Mouse (Mus musculus) kidney, adult 8-10 months (tissue): ENCODE results near the gene Tpte.
"Not testable (repeated sequence)": the region's sequence is repeated elsewhere in the genome, so short reads cannot be mapped to it uniquely, and the experiment has no call there.

Source experiments
- DNase-seq, 2 experiments: peaks; one replicate each; pipeline ENCODE4 v3.0.0; 2022

Tpte gene

GRCm38 (mm10) chr8:22282999-22283491 lies at the start of gene Tpte:
Tpte (plus strand) TSS chr8:22283441.
- no peak for DNase-seq

DNA sequence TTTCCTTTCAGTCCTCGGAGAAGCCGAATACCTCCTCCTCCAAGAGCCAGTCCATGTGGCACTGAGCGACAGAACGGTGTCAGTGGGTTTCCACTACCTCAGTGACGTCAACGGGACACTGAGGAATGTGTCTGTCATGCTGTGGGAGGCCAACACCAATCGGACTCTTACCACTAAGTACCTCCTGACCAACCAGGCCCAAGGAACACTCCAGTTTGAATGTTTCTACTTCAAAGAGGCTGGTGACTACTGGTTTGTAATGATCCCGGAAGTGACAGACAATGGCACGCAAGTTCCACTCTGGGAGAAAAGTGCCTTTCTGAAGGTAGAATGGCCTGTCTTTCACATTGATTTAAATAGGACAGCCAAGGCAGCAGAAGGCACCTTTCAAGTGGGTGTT lies 40.3 kb upstream of the Tpte start:
- DNase-seq, result no peak

- DNase-seq, result no peak
Measured at GRCm38 (mm10) chr8:22245663-22246062, 37.6 kb upstream of the Tpte start.

DNA sequence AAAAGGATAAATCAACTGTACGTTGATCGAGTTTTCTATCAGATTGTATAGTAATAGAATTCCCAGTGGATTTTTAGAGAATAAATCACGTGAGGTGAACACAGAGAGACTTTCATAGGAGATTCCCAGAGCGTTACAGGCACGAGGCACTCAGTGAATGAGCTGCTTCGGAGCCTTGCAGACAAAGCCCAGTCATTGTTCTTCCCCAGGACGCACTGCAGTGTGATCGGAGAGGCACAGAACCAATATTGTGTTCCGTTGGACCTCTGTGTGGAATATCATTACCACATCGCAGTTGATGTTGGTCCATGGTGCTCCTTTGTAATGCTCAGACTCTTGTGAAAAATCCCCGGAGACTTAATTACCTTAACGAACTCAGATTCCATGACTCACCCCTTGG lies 35.3 kb upstream of the Tpte start:
- DNase-seq, result no peak

GRCm38 (mm10) chr8:22249080-22249479 lies 34.2 kb upstream of the Tpte start:
- no peak for DNase-seq

GRCm38 (mm10) chr8:22258946-22259450 lies 24.2 kb upstream of the Tpte start:
- DNase-seq, result no peak

- DNase-seq, result no peak
Measured at GRCm38 (mm10) chr8:22259531-22259930, 23.7 kb upstream of the Tpte start.

- DNase-seq, result no peak
Measured at GRCm38 (mm10) chr8:22260091-22260722, 23.0 kb upstream of the Tpte start.

GRCm38 (mm10) chr8:22262267-22262666 lies 21.0 kb upstream of the Tpte start:
- no peak for DNase-seq

DNA sequence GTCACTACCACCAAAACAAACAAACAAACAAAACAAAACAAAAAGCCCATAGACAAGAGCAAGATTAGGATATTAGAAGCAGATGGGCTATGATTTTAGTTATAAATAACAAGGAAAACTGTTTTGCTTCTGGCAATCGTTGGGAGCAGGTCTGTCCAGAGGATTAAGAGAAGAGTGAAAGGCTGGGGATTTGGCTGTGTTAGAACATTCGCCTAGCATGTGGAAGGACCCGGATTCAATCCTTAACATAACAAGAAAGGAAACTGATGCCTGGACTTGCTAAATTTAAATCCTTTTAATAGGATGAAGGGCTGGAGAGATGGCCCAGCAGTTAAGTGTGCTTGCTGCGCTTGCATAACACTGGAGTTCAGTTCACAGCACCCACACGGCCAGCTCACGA lies 18.9 kb upstream of the Tpte start:
- DNase-seq, result no peak

GRCm38 (mm10) chr8:22264787-22265186 lies 18.5 kb upstream of the Tpte start:
- peak; percentile 6 to 9 for DNase-seq

DNA sequence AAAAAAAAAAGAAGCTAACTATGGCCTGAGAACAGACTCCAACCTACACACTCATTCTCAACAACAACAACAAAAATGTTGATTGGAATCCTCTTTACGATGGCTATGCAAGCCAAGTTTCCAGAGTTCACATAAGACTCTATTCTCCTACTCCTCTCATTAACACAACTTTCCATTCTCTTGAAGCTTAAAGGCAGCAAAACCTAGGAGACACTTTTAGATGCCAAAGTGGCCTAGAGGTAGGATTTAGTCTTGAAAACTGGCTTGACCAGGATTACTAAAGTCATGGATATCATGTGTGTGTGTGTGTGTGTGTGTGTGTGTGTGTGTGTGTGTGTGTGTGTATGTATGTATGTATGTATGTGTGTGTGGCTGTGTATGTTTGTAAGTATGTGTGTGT lies 18.0 kb upstream of the Tpte start:
- DNase-seq, result no peak

DNA sequence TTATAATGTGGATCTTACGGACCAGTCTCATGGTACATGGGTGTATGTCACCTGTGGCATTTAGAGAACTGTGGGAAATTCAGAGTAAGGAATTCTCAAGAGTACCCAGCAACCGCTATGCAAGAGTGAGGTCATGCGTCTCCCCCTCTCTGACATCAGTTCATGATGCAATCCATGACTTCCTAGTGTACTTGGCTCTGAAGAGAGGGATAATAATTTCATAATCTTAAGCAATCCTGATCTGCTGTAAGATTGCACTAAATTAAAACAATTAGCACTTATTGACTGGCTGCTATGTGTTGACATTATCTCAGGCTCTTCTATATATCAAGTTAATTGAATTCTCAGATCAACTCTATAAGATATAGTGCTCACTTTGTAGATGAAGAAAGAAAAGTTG lies 16.4 kb upstream of the Tpte start:
- no peak for DNase-seq

DNA sequence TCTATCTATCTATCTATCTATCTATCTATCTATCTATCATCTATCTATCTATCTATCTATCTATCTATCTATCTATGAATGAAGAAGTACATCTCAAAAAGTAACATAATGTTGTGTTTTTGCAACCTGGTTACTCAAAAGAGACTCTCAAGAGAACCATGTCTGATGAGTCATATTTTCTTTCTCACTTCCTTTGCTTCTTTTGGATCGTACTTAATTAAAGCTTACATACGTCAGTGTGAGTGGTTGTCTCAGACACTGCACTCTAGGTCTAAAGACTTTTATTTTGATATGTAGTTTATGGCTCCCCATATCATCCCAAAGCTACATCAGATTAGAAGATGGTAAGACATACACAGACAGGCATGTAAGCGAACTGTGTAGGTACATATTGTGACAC lies 10.1 kb upstream of the Tpte start:
- no peak for DNase-seq

GRCm38 (mm10) chr8:22274641-22275040 lies 8.6 kb upstream of the Tpte start:
- no peak for DNase-seq

GRCm38 (mm10) chr8:22302326-22302725 lies 19.1 kb downstream of the Tpte start:
- peak; percentile 24 to 54 for DNase-seq

DNA sequence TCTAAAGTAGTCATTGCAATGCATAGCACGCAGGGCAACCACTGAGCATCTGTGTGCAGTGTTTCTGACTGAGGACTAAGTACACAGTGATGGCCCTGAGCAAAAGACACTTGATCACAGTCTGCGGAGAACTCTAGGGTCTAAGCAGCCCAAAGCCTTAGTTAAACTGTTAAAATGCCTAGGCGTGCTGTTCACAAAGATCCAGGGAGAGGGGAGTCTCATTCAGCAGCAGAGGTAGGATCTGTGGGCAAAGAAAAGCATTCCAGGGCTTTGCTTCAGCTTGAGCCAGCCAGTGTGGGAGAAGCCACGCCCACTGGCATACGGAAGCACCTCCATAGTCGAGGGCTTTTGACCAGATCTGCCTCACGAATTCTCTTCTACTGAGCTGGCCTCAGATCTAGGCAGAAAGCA lies 19.7 kb downstream of the Tpte start:
- peak; percentile 28 to 54 for DNase-seq

GRCm38 (mm10) chr8:22304045-22304444 lies 20.8 kb downstream of the Tpte start:
- DNase-seq, result not testable (repeated sequence)

- DNase-seq, result peak; percentile 68 to 72
Measured at GRCm38 (mm10) chr8:22306999-22307398, 23.8 kb downstream of the Tpte start.

GRCm38 (mm10) chr8:22311446-22311845 lies 28.2 kb downstream of the Tpte start:
- peak in 1 of 2 experiments; percentile 14 for DNase-seq

DNA sequence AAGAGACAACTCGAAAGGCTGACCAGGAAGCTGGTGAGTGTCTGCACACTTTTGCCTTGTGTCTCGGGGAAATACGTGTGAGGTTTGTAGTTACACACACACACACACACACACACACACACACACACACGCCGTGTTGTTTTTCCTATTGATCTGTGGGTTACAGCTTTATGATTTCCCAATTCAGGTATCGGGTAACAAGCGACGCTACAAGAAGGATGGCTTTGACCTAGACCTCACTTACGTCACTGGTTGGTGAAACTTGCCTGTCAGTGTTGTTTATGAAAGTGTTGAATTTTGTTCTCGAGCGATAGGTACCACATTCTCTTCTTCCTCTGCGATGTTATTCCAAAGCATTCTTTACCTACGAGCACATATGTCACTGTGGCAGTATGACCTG lies 52.2 kb downstream of the Tpte start:
- DNase-seq, result no peak

DNA sequence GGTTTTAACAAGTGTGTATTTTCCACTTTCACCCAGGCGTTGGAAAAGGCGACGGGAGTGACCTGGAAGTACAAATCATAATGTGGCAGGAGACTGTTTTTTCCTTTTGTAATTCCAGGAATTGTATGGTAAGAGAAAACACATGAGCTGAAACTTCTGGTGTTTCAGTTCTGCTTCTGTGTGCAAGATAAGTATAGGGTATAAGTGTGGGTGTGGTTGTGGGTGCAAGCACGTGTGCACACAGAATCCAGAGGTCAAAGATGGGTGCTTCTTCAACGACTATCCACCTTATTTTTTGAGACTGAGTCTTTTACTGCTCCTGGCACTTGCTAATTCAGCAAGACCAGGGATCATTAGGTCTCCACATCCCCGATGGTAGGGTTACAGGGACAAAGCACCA lies 76.1 kb downstream of the Tpte start:
- no peak for DNase-seq

DNA sequence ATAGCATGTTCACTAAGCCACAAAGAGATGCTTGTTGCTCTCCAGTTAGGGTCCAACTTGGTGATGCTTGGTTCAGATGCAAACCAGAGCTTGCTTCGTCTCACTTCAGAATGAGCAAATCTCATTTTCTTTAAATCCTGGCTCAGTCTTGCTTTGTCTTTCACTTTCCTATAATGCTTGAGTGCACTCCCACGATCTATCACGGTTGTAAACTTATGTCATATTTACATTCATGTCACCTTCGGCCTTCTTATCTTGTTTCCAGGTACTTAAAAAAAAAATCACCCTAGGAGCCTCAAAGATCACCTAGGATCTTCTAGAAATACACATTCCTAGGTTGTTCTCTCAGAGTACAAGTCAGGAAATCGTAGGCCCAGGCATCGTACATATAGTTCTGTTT lies 76.6 kb downstream of the Tpte start:
- no peak for DNase-seq

DNA sequence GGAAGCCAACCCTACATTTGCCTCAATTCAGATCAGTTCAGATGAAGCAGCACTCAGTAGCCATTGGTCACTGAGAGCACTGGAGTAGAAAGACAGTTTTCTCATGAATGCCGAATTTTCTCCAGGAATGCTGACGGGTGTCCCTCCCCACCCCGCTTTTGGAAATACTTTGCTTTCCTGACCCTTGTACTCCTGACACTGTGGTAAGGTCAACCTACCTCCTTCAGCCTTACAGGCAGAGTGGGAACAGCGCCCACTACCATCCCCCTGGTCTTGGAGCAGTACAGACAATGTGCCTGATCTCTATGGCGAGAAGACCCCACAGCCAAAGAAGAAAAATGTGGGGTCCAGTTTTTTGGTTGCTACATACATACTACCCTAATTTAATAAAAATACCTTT lies 93.1 kb downstream of the Tpte start:
- DNase-seq, result no peak

DNA sequence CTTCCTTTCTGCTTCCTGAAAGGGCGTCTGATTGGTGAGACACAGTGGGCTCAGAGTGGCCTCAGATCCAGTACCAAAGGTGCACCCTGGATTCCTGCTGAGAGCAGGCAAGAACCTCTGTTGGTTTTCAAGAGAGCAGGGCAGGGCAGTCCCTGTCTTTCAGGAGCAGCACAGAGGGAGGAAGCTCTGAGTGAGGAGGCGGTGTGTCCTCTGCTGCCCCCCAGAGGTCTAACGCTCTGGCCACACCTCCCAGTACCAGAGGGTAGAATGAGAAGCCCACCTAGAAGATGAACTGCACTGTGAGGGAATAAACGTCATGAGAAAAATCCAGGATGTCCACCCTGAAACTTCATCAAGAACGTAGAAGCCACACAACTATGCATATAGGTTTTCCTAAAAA lies 93.7 kb downstream of the Tpte start:
- DNase-seq, result peak in 1 of 2 experiments; percentile 52
